Mouse (Mus musculus): ENCODE results near the gene Mmrn2. TPM values are rescaled to one million over a fixed set of nuclear protein-coding genes. Genes with fewer than 3 reads are reported as not detected.

Gene Mmrn2
- total RNA-seq, 1 experiment from 2014 or later = not detected

DNA sequence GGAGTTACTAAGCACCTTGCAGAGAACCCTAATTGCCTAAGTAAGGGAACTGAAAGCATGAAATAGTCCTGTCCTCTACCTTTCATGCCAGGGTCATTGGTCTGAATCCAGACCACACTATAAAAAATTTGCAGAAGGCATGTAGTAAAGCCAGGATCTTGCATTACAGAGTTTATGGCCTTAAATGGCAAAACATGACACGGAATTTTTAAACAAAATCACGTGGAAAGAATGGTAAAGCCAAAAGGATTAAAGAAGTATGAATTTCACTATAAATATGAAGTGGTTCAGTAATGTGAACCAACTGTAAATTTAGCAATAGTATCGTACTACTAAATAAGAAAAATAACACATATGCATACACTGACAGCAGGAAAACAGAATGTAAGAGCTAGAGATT is 70.1 kb downstream of the Mmrn2 start:
- no peak for ATAC-seq (replicated peaks; ENCODE audit: insufficient number of reproducible peaks, low FRiP score, low TSS enrichment, poor library complexity, severe bottlenecking)

- no peak for ATAC-seq (replicated peaks; ENCODE audit: insufficient number of reproducible peaks, low FRiP score, low TSS enrichment, poor library complexity, severe bottlenecking)
Observed at GRCm38 (mm10) chr14:34446624-34447023, 71.4 kb downstream of the Mmrn2 start.

DNA sequence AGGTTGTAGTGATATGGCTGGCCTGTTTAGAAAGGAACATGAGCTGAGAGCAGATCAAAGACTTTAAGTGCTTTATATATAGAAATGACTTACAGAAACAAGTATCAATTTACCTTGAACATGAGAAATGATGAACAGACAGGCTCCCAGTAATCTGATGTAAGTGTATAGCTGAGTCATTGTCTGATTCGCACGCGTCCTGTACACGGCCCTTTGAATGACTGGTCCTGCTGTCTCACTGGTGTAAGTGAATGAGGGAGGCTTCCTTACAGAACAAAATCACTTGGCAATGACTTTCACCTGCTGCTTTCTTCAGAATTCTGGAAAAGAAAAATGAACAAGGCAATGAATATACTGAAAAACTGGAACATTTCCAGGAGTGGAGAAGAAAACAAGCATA is 72.4 kb downstream of the Mmrn2 start:
- no peak for ATAC-seq (replicated peaks; ENCODE audit: insufficient number of reproducible peaks, low FRiP score, low TSS enrichment, poor library complexity, severe bottlenecking)

- ATAC-seq (replicated peaks; ENCODE audit: insufficient number of reproducible peaks, low FRiP score, low TSS enrichment, poor library complexity, severe bottlenecking) = no peak
Observed at GRCm38 (mm10) chr14:34448398-34448797, 73.1 kb downstream of the Mmrn2 start.

DNA sequence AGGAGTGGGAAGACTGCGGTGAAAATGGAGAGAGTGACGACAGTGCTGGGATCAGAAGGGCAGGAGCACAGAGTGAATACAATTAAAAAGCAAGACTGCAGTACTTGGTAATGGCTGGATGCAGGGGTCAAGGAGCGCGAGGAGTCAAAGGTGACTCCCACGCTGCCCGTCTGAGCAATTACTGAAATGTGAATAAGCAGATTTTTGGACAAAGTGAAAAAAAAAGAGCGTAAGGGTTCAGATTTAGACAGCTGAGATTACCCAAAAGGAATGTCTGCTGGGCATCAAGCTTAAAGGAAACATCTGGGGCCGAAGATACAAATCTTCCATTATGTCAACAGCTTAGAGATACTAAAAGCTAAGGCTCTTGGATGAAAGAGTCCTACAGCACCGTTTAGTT is 74.5 kb downstream of the Mmrn2 start:
- no peak for ATAC-seq (replicated peaks; ENCODE audit: insufficient number of reproducible peaks, low FRiP score, low TSS enrichment, poor library complexity, severe bottlenecking)

DNA sequence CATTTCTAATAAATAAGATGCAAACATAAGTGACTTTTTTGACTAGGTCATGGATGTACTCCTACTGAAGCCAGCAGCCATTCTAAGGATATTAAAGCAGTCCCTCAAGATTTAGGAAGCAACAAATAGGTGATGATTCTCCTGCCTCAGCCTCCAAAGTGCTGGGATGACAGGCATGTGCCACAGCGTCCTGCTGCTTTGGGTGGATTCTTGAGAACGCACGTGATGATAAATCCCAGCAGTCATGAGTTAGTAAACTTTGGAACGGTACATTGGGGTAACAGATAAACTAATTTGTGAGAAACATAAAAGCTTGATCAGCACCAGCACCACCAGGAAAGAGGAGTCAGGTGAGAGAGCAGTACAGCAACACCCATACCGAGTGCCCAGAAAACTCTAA is 75.2 kb downstream of the Mmrn2 start:
- ATAC-seq (replicated peaks; ENCODE audit: insufficient number of reproducible peaks, low FRiP score, low TSS enrichment, poor library complexity, severe bottlenecking) = no peak

DNA sequence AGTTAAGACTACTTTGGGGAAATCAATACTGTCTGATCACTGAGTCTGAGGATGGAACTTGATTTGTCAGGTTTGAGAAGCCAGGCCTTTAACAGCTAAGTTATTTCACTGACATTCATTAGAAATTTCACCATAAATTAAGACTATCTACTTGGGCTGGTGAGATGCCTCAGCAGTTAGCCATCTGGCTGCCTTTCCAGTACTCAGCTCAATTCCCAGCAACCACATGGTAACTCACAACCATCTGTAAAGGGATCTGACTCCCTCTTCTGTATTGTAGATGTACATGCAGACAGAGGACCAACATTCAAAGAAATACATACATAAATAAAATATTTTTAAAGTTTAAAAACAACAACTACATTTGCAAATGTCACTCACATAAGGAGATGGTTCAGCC is 76.6 kb downstream of the Mmrn2 start:
- no peak for ATAC-seq (replicated peaks; ENCODE audit: insufficient number of reproducible peaks, low FRiP score, low TSS enrichment, poor library complexity, severe bottlenecking)

GRCm38 (mm10) chr14:34453648-34454047 is 78.4 kb downstream of the Mmrn2 start:
- ATAC-seq (replicated peaks; ENCODE audit: insufficient number of reproducible peaks, low FRiP score, low TSS enrichment, poor library complexity, severe bottlenecking) = no peak

Other genes with a start within 250 kb of the Mmrn2 start
- gene Npy4r, start 223.0 kb upstream of the Mmrn2 start, total RNA-seq (2017) = not detected in 3 replicates
- gene Gprin2, start 173.8 kb upstream of the Mmrn2 start, total RNA-seq (2017) = 0.10 TPM in 1 of 3 replicates, not detected in the others
- gene Syt15, start 155.9 kb upstream of the Mmrn2 start, total RNA-seq (2017) = 0.10 to 0.53 TPM in 2 of 3 replicates, not detected in the other
- 17.0 to 26.5 TPM (median 21.5 TPM) in 3 replicates for gene Shld2, start 65.0 kb upstream of the Mmrn2 start, total RNA-seq (2017)
- gene Glud1, start 64.7 kb upstream of the Mmrn2 start, total RNA-seq (2017) = 385 to 458 TPM (median 387 TPM) in 3 replicates
- not detected in 3 replicates for gene Fam25c, start 20.0 kb upstream of the Mmrn2 start, total RNA-seq (2017)
- not detected in 3 replicates for gene Sncg, start 676 bp upstream of the Mmrn2 start, total RNA-seq (2017)
- 0.53 to 1.6 TPM (median 0.68 TPM) in 3 replicates for gene Bmpr1a, start 127.9 kb downstream of the Mmrn2 start, total RNA-seq (2017)
- gene 9230112D13Rik, start 147.3 kb downstream of the Mmrn2 start, total RNA-seq (2017) = not detected in 3 replicates
- gene Ldb3, start 213.2 kb downstream of the Mmrn2 start, total RNA-seq (2017) = not detected in 3 replicates
- not detected in 3 replicates for gene Opn4, start 224.7 kb downstream of the Mmrn2 start, total RNA-seq (2017)